Comparison of ENCODE assay signal across 7 mouse cellular contexts in genomic region chr4:119019013-119019781, GRCm38 (mm10). TPM values are rescaled to one million over a fixed set of nuclear protein-coding genes. Genes with fewer than 3 reads are reported as not detected.
DNase-seq lines count a peak whose midpoint lies in the region; ATAC-seq and TF ChIP-seq lines count a peak whose summit lies in the region.

No protein-coding gene starts in this region.

- no peak overlapping the region for H3K9ac ChIP-seq in CH12.LX (ENCODE audit: insufficient read depth, low read depth)
- peak overlapping the region; percentile 25 for H3K9ac ChIP-seq in MEL (ENCODE audit: control insufficient read depth, low read depth, low read length, poor library complexity, severe bottlenecking)
- H3K9ac ChIP-seq in heart, postnatal 0 days (replicated peaks; ENCODE audit: low read depth, low read length) = no peak overlapping the region
- H3K9ac ChIP-seq in liver, postnatal 0 days (replicated peaks) = peak overlapping the region; percentile 49

- no peak for TF ChIP-seq CTCF in CH12.LX (conservative IDR thresholded peaks at IDR 0.05 in 1 of 2, IDR thresholded peaks at IDR 0.05 in 1 of 2; ENCODE audit: low read depth in 2 of 2, low read length in 2 of 2)
- TF ChIP-seq CTCF in MEL (IDR thresholded peaks at IDR 0.05 in 2 of 3, conservative IDR thresholded peaks at IDR 0.05 in 1 of 3; ENCODE audit: control insufficient read depth in 1 of 3, insufficient read depth in 1 of 3, low read depth in 2 of 3, low read length in 3 of 3, poor library complexity in 1 of 3, severe bottlenecking in 1 of 3) = no peak
- TF ChIP-seq CTCF in heart, postnatal 0 days (IDR thresholded peaks at IDR 0.05; ENCODE audit: low read depth) = 0 out of 2 replicates have a peak, but pooled peaks have one; percentile 6
- 0 out of 2 replicates have a peak, but pooled peaks have one; percentile 4 for TF ChIP-seq CTCF in liver, postnatal 0 days (IDR thresholded peaks at IDR 0.05; ENCODE audit: low read depth)

- DNase-seq in CH12.LX (ENCODE audit: extremely low read depth) = no peak
- DNase-seq in MEL (ENCODE audit: low read depth, low spot score) = peak; percentile 59
- DNase-seq in heart, postnatal 0 days (ENCODE audit: low spot score) = peak; percentile 83
- DNase-seq in liver, postnatal 0 days = peak; percentile 44
- DNase-seq in left cerebral cortex, adult 8-10 months (ENCODE audit: low spot score in 2 of 2) = no peak
- DNase-seq in right cerebral cortex, postnatal 14 days = no peak
- no peak for DNase-seq in adrenal gland, postnatal 10 days

- ATAC-seq in heart, postnatal 0 days (ENCODE audit: insufficient read depth, low read depth) = peak; percentile 86
- ATAC-seq in liver, postnatal 0 days = peak; percentile 66

- H3K4me2 ChIP-seq in CH12.LX (ENCODE audit: insufficient read depth, low read depth, poor library complexity, severe bottlenecking) = no peak overlapping the region
- peak overlapping the region; percentile 4; the same call in 1 of the 2 replicates for H3K4me2 ChIP-seq in heart, postnatal 0 days (ENCODE audit: low read depth, low read length)
- peak overlapping the region; percentile 52 for H3K4me2 ChIP-seq in liver, postnatal 0 days (ENCODE audit: low read depth, low read length)

- no peaks in the 10 kb centered on the region for H3K27me3 ChIP-seq in CH12.LX (replicated peaks)
- no peaks in the 10 kb centered on the region; a peak in 1 of 4 replicates for H3K27me3 ChIP-seq in MEL (ENCODE audit: control insufficient read depth in 1 of 2, insufficient read depth in 2 of 2, low read length in 2 of 2)
- H3K27me3 ChIP-seq in heart, postnatal 0 days (ENCODE audit: control insufficient read depth, insufficient read depth, low read length) = no peaks in the 10 kb centered on the region
- H3K27me3 ChIP-seq in liver, postnatal 0 days (ENCODE audit: insufficient read depth, low read length) = no peaks in the 10 kb centered on the region

- H3K27ac ChIP-seq in CH12.LX (ENCODE audit: insufficient read depth, low read depth) (no peak overlapping the region), MEL (ENCODE audit: control insufficient read depth, low read depth, low read length) (no peak overlapping the region; the same call in 1 of the 2 replicates)
- peak overlapping the region; percentile 50 for H3K27ac ChIP-seq in heart, postnatal 0 days (ENCODE audit: low read depth)
- peak overlapping the region; percentile 79 for H3K27ac ChIP-seq in liver, postnatal 0 days (ENCODE audit: low read depth)

- TF ChIP-seq EP300 in CH12.LX (IDR thresholded peaks at IDR 0.05; ENCODE audit: low read length) (no peak), MEL (IDR thresholded peaks at IDR 0.05; ENCODE audit: low read depth in 1 of 2, low read length in 2 of 2) (no peak)
- TF ChIP-seq EP300 in heart, postnatal 0 days (IDR thresholded peaks at IDR 0.05; ENCODE audit: low read depth) = no peak
- no peak for TF ChIP-seq EP300 in liver, postnatal 0 days (IDR thresholded peaks at IDR 0.05; ENCODE audit: low read depth)

- TF ChIP-seq POLR2A in CH12.LX (IDR thresholded peaks at IDR 0.05; ENCODE audit: low read depth, low read length) (no peak), MEL (IDR thresholded peaks at IDR 0.05; ENCODE audit: control insufficient read depth in 1 of 2, insufficient read depth in 1 of 2, low read depth in 1 of 2, low read length in 2 of 2, poor library complexity in 1 of 2) (no peak)

- H3K79me2 ChIP-seq in CH12.LX (replicated peaks; ENCODE audit: control insufficient read depth, extremely low read depth, insufficient read depth, poor library complexity, severe bottlenecking) (no peaks in the 10 kb centered on the region), MEL (ENCODE audit: control insufficient read depth, insufficient read depth, low read length, poor library complexity) (no peaks in the 10 kb centered on the region)

- H3K4me3 ChIP-seq in CH12.LX (replicated peaks in 1 of 3; ENCODE audit: low read depth in 2 of 3, low read length in 2 of 3, poor library complexity in 1 of 3) (no peak overlapping the region), MEL (ENCODE audit: control insufficient read depth in 1 of 2, insufficient read depth in 1 of 2, low read depth in 2 of 2, low read length in 2 of 2) (peak overlapping the region in 1 of 2 experiments; percentile 4; a peak in 1 of 4 replicates)
- H3K4me3 ChIP-seq in heart, postnatal 0 days (ENCODE audit: low read depth, low read length) = no peak overlapping the region
- H3K4me3 ChIP-seq in liver, postnatal 0 days (ENCODE audit: low read depth, low read length) = 0 out of 2 replicates have a peak overlapping the region, but pooled peaks have one; percentile 1

- H3K9me3 ChIP-seq in CH12.LX (replicated peaks; ENCODE audit: low read length) (no peaks in the 10 kb centered on the region), MEL (replicated peaks; ENCODE audit: insufficient read depth, low read length) (no peaks in the 10 kb centered on the region)
- no peaks in the 10 kb centered on the region for H3K9me3 ChIP-seq in heart, postnatal 0 days (replicated peaks; ENCODE audit: control insufficient read depth, low read length)
- no peaks in the 10 kb centered on the region for H3K9me3 ChIP-seq in liver, postnatal 0 days (ENCODE audit: low read length)

- no peaks in the 10 kb centered on the region for H3K36me3 ChIP-seq in CH12.LX (replicated peaks in 1 of 2; ENCODE audit: control insufficient read depth in 1 of 2, insufficient read depth in 1 of 2, low read length in 1 of 2)
- peaks cover 0 to 7% of the 10 kb centered on the region in 2 experiments; a peak in 1 of 4 replicates for H3K36me3 ChIP-seq in MEL (ENCODE audit: control insufficient read depth in 1 of 2, insufficient read depth in 2 of 2, low read length in 2 of 2)
- H3K36me3 ChIP-seq in heart, postnatal 0 days (replicated peaks; ENCODE audit: control insufficient read depth, insufficient read depth, low read length) = no peaks in the 10 kb centered on the region
- H3K36me3 ChIP-seq in liver, postnatal 0 days (replicated peaks; ENCODE audit: insufficient read depth, low read length) = no peaks in the 10 kb centered on the region

- in situ Hi-C loops in CH12.LX (cut with MboI; ENCODE audit: low pct_ligation_motif_present, low pct_unique_long_range_greater_than_20kb, low sequenced_read_pairs) = no loop called here

- peaks cover 3 to 10% of the 10 kb centered on the region in 2 experiments; a peak in 3 of 4 replicates for H3K4me1 ChIP-seq in CH12.LX (ENCODE audit: control insufficient read depth in 1 of 2, insufficient read depth in 2 of 2)
- peaks cover 9 to 14% of the 10 kb centered on the region in 2 experiments; a peak in 3 of 4 replicates for H3K4me1 ChIP-seq in MEL (ENCODE audit: control insufficient read depth in 1 of 2, insufficient read depth in 2 of 2, low read length in 2 of 2)
- H3K4me1 ChIP-seq in heart, postnatal 0 days (ENCODE audit: control insufficient read depth, insufficient read depth) = peaks cover 30% of the 10 kb centered on the region
- peaks cover 23% of the 10 kb centered on the region for H3K4me1 ChIP-seq in liver, postnatal 0 days (ENCODE audit: insufficient read depth)

- 20% methylated on average over 12 of the region's 12 CpGs for WGBS in heart, postnatal 0 days
- WGBS in liver, postnatal 0 days (ENCODE audit: insufficient replicate concordance) = 33% methylated on average over 12 of the region's 12 CpGs

- dilution Hi-C loops in CH12.LX (cut with MboI; ENCODE audit: extremely low pct_ligation_motif_present, extremely low pct_unique_long_range_greater_than_20kb, low sequenced_read_pairs) = no loop called here

- TF ChIP-seq RAD21 in CH12.LX (IDR thresholded peaks at IDR 0.05; ENCODE audit: low read depth, low read length) (no peak), MEL (IDR thresholded peaks at IDR 0.05; ENCODE audit: low read depth, low read length) (no peak)

TF ChIP-seq in CH12.LX, 34 proteins besides CTCF, POLR2A, EP300 and RAD21:
- TF ChIP-seq MAFK (IDR thresholded peaks at IDR 0.05; ENCODE audit: insufficient replicate concordance, low read length) (peak; percentile 88), MXI1 (IDR thresholded peaks at IDR 0.05; ENCODE audit: low read depth, low read length) (no peak)

TF ChIP-seq in MEL, 35 proteins besides CTCF, POLR2A, EP300 and RAD21:
- TF ChIP-seq TAL1 (IDR thresholded peaks at IDR 0.05; ENCODE audit: low read length) = no peak
- TF ChIP-seq MAFK (IDR thresholded peaks at IDR 0.05; ENCODE audit: borderline replicate concordance, low read depth, low read length) = peak; percentile 95
- 0 out of 2 replicates have a peak, but pooled peaks have one; percentile 14 for TF ChIP-seq HCFC1 (IDR thresholded peaks at IDR 0.05; ENCODE audit: low read depth, low read length)

RNA-seq across cellular contexts. Expression of gene Lao1, which starts 57.8 kb away (rescaled TPM):
- 0.34 and 0.46 TPM in 2 replicates for total RNA-seq in CH12.LX (2012; rRNA removed)
- not detected in 2 replicates for total RNA-seq in CH12.LX (2014; rRNA removed)
- polyA plus RNA-seq in CH12.LX (2012; ENCODE audit: insufficient read length, low read depth) = 0.81 and 1.1 TPM in 2 replicates
- not detected in 2 replicates for total RNA-seq in MEL (2012; rRNA removed)
- not detected for polyA plus RNA-seq in MEL (2012; ENCODE audit: insufficient read depth in 1 of 2, insufficient read length in 2 of 2, low read depth in 1 of 2, low replicate concordance in 2 of 2, missing spikeins in 1 of 2)
- not detected in 2 replicates for total RNA-seq in heart, postnatal 0 days (2014; rRNA removed; ENCODE audit: low replicate concordance)
- 0.10 TPM in 1 of 2 replicates, not detected in the other for polyA plus RNA-seq in heart, postnatal 0 days (2015; fragmentation: Nextera tagmentation; extraction: Ambion mirVana)
- polyA plus RNA-seq in liver, postnatal 0 days (2015; fragmentation: Nextera tagmentation; extraction: Ambion mirVana) = not detected in 2 replicates
- total RNA-seq in left cerebral cortex, adult 8-10 months (2022) = under 1 TPM in 2 of 4 experiments, not detected in 2; 0.37 to 0.42 TPM
- total RNA-seq in adrenal gland, postnatal 10 days (2021) = under 1 TPM in 1 of 2 experiments, not detected in 1; 0.30 TPM

Comparison
In these comparisons a context has a peak if more than half of its experiments do, and no peak if none do; other contexts are left out.
1. DNase-seq: peak in MEL (single experiment), heart, postnatal 0 days (single experiment) and liver, postnatal 0 days (single experiment); none in CH12.LX (single experiment), left cerebral cortex, adult 8-10 months (0 of 2), right cerebral cortex, postnatal 14 days (single experiment) and adrenal gland, postnatal 10 days (single experiment).
2. H3K27ac ChIP-seq: peak in heart, postnatal 0 days (single experiment) and liver, postnatal 0 days (single experiment); none in CH12.LX (single experiment) and MEL (single experiment).
3. H3K9ac ChIP-seq: peak in MEL (single experiment) and liver, postnatal 0 days (single experiment); none in CH12.LX (single experiment) and heart, postnatal 0 days (single experiment).
4. CTCF ChIP-seq: peak in heart, postnatal 0 days (single experiment) and liver, postnatal 0 days (single experiment); none in CH12.LX (0 of 2) and MEL (0 of 3).
5. Of the 35 proteins assayed by ChIP-seq in both MEL and CH12.LX: peak only in MEL: HCFC1; only in CH12.LX: none; in both: MAFK; in neither: 33.